Mouse (Mus musculus): ENCODE measurements at regions not wholly inside any gene's neighbourhood (a gene's known extent, or its start where the extent isn't known, plus 50 kb on each side); places are given as distances from the start of the nearest gene placed in this dataset.
A peak's percentile ranks its signal among the peaks of the same experiment; 100 is the strongest.

DNA sequence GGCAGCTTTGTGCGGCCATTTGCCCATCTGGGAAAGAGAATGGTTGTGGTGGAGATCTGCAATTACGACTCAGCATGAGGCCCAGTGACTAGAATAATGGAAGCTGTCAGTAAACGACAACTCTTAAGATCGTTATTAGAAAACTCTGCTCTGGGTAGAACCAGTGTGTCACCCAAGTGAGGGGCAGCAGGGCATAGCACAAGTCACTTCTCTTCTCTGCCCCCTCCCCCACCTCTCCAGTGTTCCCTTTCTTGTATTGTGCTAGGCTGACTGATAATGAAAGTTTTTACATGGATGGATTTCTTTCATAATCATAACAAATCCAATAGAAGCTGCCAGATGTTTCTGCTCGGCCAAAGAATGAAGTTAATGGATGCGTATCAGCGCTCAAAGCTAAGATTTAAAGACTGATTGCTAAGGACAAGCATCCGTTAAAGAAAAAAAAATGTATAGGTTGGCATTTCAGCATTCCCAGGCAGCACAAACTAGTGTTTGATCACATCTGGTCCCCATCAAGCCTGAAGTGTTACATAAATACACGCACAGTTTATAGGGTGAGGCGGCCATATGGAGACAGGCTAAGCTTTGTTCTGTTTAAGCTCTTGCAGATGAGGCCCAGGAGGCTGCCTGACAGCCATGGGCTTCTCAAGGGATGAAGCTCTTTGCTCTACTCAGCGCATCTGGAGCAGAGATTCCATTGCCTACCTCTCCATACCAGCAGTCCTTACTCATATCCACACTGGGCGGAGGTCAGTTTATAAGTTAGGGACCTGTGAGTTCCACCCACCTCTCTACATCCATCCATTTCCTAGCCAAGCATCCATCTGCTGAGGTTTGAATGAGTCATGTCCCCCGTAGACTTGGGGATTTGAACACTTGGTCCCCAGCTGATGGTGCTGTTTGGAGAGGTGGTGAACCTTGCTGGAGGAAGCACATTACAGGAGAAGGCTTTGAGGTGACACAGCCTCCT lies 88.2 kb downstream of the Nxnl2 start:
- Histone ChIP-seq H3K9me3 (replicated peaks; ENCODE audit: control insufficient read depth, low read length) (no peaks in the 10 kb centered on the region), H3K27me3 (ENCODE audit: control insufficient read depth, insufficient read depth, low read length) (no peaks in the 10 kb centered on the region), H3K9ac (replicated peaks; ENCODE audit: low read length) (no peak overlapping the region), H3K4me1 (ENCODE audit: control insufficient read depth, insufficient read depth, low read length) (peaks cover 7% of the 10 kb centered on the region; the same call in 1 of the 2 replicates), H3K27ac (replicated peaks; ENCODE audit: low read depth, low read length) (peak overlapping the region; percentile 83), H3K4me2 (ENCODE audit: low read depth, low read length) (peak overlapping the region; percentile 10; the same call in 1 of the 2 replicates), H3K36me3 (replicated peaks; ENCODE audit: control insufficient read depth, insufficient read depth, low read depth, low read length) (no peaks in the 10 kb centered on the region), H3K4me3 (ENCODE audit: low read depth, low read length) (no peak overlapping the region)
- DNase-seq (ENCODE audit: low spot score) (peak; percentile 95), ATAC-seq (replicated peaks; ENCODE audit: insufficient number of reproducible peaks, low FRiP score, low TSS enrichment, low read depth) (peak; percentile 91)
- 22% methylated on average over 13 of the region's 13 CpGs for WGBS

DNA sequence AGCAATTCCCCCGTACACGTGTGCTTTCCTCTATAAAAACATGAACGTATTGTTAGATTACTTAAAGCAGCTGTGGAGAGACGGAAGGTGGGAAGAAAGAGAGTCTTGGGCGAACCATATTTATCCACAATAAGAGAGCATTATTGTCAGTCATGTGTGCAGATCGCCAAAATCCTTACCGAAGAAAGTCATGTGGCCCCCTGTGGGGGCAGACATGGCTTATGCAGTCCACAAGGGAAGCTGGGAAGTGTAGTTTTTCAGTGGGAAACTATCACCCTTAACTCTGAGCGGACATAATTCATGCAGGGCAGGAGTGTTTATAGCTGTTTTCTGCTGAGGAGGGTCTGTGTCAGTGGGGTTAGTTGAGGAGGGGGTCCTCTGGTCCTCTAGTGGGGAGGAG lies 90.8 kb downstream of the Nxnl2 start:
- no peaks in the 10 kb centered on the region for H3K36me3 ChIP-seq (replicated peaks; ENCODE audit: control insufficient read depth, insufficient read depth, low read depth, low read length)
- no peak for ATAC-seq (replicated peaks; ENCODE audit: insufficient number of reproducible peaks, low FRiP score, low TSS enrichment, low read depth)
- no peaks in the 10 kb centered on the region for H3K9me3 ChIP-seq (replicated peaks; ENCODE audit: control insufficient read depth, low read length)
- 45% methylated on average over 8 of the region's 8 CpGs for WGBS
- H3K4me1 ChIP-seq (ENCODE audit: control insufficient read depth, insufficient read depth, low read length), result peaks cover 7% of the 10 kb centered on the region; the same call in 1 of the 2 replicates
- no peaks in the 10 kb centered on the region for H3K27me3 ChIP-seq (ENCODE audit: control insufficient read depth, insufficient read depth, low read length)
- DNase-seq (ENCODE audit: low spot score), result peak; percentile 58
- H3K4me2 ChIP-seq (ENCODE audit: low read depth, low read length), result no peak overlapping the region
- peak overlapping the region; percentile 43; the same call in 1 of the 2 replicates for H3K27ac ChIP-seq (replicated peaks; ENCODE audit: low read depth, low read length)
- H3K4me3 ChIP-seq (ENCODE audit: low read depth, low read length), result no peak overlapping the region
- no peak overlapping the region for H3K9ac ChIP-seq (replicated peaks; ENCODE audit: low read length)

DNA sequence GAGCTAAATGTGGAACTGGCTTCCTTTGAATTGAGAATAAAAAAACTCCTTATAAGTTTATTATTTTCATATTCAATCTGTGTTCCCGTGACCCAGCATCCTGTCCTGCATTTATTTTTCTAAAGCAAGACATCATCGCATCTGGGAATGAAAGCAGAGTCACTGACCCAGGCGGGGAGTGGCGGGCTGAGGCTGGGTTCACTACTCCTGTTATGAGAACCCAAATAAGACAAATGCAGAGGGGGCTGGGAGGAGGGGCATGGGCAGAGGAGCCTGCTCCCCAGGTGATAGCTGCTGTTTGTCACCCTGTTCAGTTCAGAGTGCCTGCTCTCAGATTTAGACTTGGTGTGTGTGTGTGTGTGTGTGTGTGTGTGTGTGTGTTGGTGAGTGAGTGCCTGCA lies 102.0 kb downstream of the Nxnl2 start:
- H3K9ac ChIP-seq (replicated peaks; ENCODE audit: low read length), result no peak overlapping the region
- H3K4me3 ChIP-seq (ENCODE audit: low read depth, low read length), result no peak overlapping the region
- no peaks in the 10 kb centered on the region for H3K4me1 ChIP-seq (ENCODE audit: control insufficient read depth, insufficient read depth, low read length)
- H3K27ac ChIP-seq (replicated peaks; ENCODE audit: low read depth, low read length), result no peak overlapping the region
- H3K27me3 ChIP-seq (ENCODE audit: control insufficient read depth, insufficient read depth, low read length), result no peaks in the 10 kb centered on the region
- H3K36me3 ChIP-seq (replicated peaks; ENCODE audit: control insufficient read depth, insufficient read depth, low read depth, low read length), result no peaks in the 10 kb centered on the region
- no peak overlapping the region for H3K4me2 ChIP-seq (ENCODE audit: low read depth, low read length)
- no peaks in the 10 kb centered on the region for H3K9me3 ChIP-seq (replicated peaks; ENCODE audit: control insufficient read depth, low read length)
- 82% methylated on average over 4 of the region's 4 CpGs for WGBS
- DNase-seq (ENCODE audit: low spot score) (no peak), ATAC-seq (replicated peaks; ENCODE audit: insufficient number of reproducible peaks, low FRiP score, low TSS enrichment, low read depth) (no peak)

DNA sequence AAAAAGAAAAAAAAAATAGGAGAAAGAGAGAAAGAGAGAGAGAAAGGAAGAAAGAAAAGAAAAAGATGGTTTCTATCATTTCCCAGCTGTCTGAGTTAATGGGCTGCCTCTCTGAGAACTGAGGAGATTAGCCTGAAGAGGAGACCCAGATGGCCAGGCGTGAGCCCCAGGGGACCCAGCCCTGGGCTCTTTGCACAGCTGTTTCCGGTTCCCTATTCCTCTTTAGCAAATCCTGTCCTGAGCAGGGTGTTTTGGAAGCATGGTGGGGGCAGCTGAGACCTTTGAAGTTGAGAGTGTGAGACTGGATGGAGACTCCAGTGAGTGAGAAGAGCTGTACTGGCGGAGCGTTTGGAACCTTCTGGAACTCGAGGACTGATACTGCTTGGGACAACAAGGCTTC lies 103.8 kb downstream of the Nxnl2 start:
- no peak overlapping the region for H3K4me3 ChIP-seq (ENCODE audit: low read depth, low read length)
- H3K36me3 ChIP-seq (replicated peaks; ENCODE audit: control insufficient read depth, insufficient read depth, low read depth, low read length), result no peaks in the 10 kb centered on the region
- no peak for ATAC-seq (replicated peaks; ENCODE audit: insufficient number of reproducible peaks, low FRiP score, low TSS enrichment, low read depth)
- no peak overlapping the region for H3K27ac ChIP-seq (replicated peaks; ENCODE audit: low read depth, low read length)
- WGBS, result 40% methylated on average over 5 of the region's 5 CpGs
- H3K9me3 ChIP-seq (replicated peaks; ENCODE audit: control insufficient read depth, low read length), result no peaks in the 10 kb centered on the region
- DNase-seq (ENCODE audit: low spot score), result peak; percentile 36
- H3K4me2 ChIP-seq (ENCODE audit: low read depth, low read length), result no peak overlapping the region
- no peaks in the 10 kb centered on the region for H3K27me3 ChIP-seq (ENCODE audit: control insufficient read depth, insufficient read depth, low read length)
- H3K4me1 ChIP-seq (ENCODE audit: control insufficient read depth, insufficient read depth, low read length), result no peaks in the 10 kb centered on the region
- no peak overlapping the region for H3K9ac ChIP-seq (replicated peaks; ENCODE audit: low read length)

GRCm38 (mm10) chr13:51276601-51277000 lies 105.8 kb downstream of the Nxnl2 start:
- WGBS, result 88% methylated on average over 7 of the region's 7 CpGs
- no peaks in the 10 kb centered on the region for H3K27me3 ChIP-seq (ENCODE audit: control insufficient read depth, insufficient read depth, low read length)
- H3K4me3 ChIP-seq (ENCODE audit: low read depth, low read length), result no peak overlapping the region
- no peak overlapping the region for H3K4me2 ChIP-seq (ENCODE audit: low read depth, low read length)
- DNase-seq (ENCODE audit: low spot score), result no peak
- no peak overlapping the region for H3K27ac ChIP-seq (replicated peaks; ENCODE audit: low read depth, low read length)
- no peaks in the 10 kb centered on the region for H3K9me3 ChIP-seq (replicated peaks; ENCODE audit: control insufficient read depth, low read length)
- no peaks in the 10 kb centered on the region; the same call in 1 of the 2 replicates for H3K4me1 ChIP-seq (ENCODE audit: control insufficient read depth, insufficient read depth, low read length)
- H3K36me3 ChIP-seq (replicated peaks; ENCODE audit: control insufficient read depth, insufficient read depth, low read depth, low read length), result no peaks in the 10 kb centered on the region
- no peak overlapping the region for H3K9ac ChIP-seq (replicated peaks; ENCODE audit: low read length)
- no peak for ATAC-seq (replicated peaks; ENCODE audit: insufficient number of reproducible peaks, low FRiP score, low TSS enrichment, low read depth)

GRCm38 (mm10) chr13:51277515-51277914 lies 106.7 kb downstream of the Nxnl2 start:
- H3K4me2 ChIP-seq (ENCODE audit: low read depth, low read length), result no peak overlapping the region

DNA sequence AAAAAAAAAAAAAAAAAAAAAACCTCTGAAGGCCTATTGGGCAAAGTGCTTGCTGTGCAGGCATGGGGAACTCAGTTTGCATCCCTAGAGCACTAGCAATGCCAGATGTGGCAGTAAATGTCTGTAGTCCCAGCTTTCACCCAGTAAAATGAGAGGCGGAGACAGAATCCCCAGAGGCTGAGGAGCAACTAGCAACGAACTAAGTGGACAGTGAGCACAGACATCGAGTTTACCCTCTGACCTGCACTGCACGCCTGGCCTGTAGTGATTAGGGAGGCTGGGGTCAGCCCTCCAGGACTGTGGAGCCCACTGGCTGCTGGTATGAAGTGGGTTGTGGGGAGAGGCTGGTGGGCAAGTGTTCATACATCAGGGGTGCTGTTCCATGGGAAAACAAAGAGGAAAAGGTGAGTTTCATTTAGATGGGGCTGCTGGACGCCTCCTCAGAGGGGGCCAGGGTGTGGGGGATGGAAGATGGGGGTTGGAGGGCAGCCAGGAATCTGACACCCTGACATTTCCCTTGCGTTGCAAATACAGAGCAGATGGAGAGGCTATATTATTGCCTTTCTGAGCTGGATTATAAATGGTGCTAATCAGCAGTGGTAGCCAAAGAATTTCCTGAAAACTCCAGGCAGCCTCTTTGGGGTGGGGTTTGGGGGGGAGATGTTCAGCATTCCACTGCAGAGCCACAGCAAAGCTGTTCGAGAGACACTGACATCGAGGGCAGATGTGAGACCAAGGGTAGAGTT lies 109.0 kb downstream of the Nxnl2 start:
- Histone ChIP-seq H3K27ac (replicated peaks; ENCODE audit: low read depth, low read length) (peak overlapping the region; percentile 90), H3K4me2 (ENCODE audit: low read depth, low read length) (peak overlapping the region; percentile 7; the same call in 1 of the 2 replicates)

More at GRCm38 (mm10) chr13:51277515-51277914, 106.7 kb downstream of the Nxnl2 start:
- ATAC-seq (replicated peaks; ENCODE audit: insufficient number of reproducible peaks, low FRiP score, low TSS enrichment, low read depth) (no peak), DNase-seq (ENCODE audit: low spot score) (no peak)
- Histone ChIP-seq H3K27ac (replicated peaks; ENCODE audit: low read depth, low read length) (no peak overlapping the region), H3K36me3 (replicated peaks; ENCODE audit: control insufficient read depth, insufficient read depth, low read depth, low read length) (no peaks in the 10 kb centered on the region), H3K4me1 (ENCODE audit: control insufficient read depth, insufficient read depth, low read length) (no peaks in the 10 kb centered on the region; the same call in 1 of the 2 replicates), H3K9me3 (replicated peaks; ENCODE audit: control insufficient read depth, low read length) (no peaks in the 10 kb centered on the region), H3K4me3 (ENCODE audit: low read depth, low read length) (no peak overlapping the region), H3K9ac (replicated peaks; ENCODE audit: low read length) (no peak overlapping the region), H3K27me3 (ENCODE audit: control insufficient read depth, insufficient read depth, low read length) (no peaks in the 10 kb centered on the region)
- WGBS, result 53% methylated on average over 10 of the region's 10 CpGs

More for the DNA sequence above, 109.0 kb downstream of the Nxnl2 start:
- Histone ChIP-seq H3K9ac (replicated peaks; ENCODE audit: low read length) (no peak overlapping the region; the same call in 1 of the 2 replicates), H3K4me1 (ENCODE audit: control insufficient read depth, insufficient read depth, low read length) (no peaks in the 10 kb centered on the region; the same call in 1 of the 2 replicates), H3K4me3 (ENCODE audit: low read depth, low read length) (no peak overlapping the region), H3K27me3 (ENCODE audit: control insufficient read depth, insufficient read depth, low read length) (no peaks in the 10 kb centered on the region), H3K9me3 (replicated peaks; ENCODE audit: control insufficient read depth, low read length) (no peaks in the 10 kb centered on the region), H3K36me3 (replicated peaks; ENCODE audit: control insufficient read depth, insufficient read depth, low read depth, low read length) (no peaks in the 10 kb centered on the region)
- peak; percentile 75 for ATAC-seq (replicated peaks; ENCODE audit: insufficient number of reproducible peaks, low FRiP score, low TSS enrichment, low read depth)
- 13% methylated on average over 8 of the region's 8 CpGs for WGBS
- DNase-seq (ENCODE audit: low spot score), result peak; percentile 89

Data from embryonic facial prominence, embryonic 11.5 days (tissue).